Mouse (Mus musculus): ENCODE data around the gene Slc26a10. TPM values are rescaled to one million over a fixed set of nuclear protein-coding genes. Genes with fewer than 3 reads are reported as not detected.
"Not testable (repeated sequence)": the region's sequence is repeated elsewhere in the genome, so short reads cannot be mapped to it uniquely, and the experiment has no call there.

Gene Slc26a10
- polyA plus RNA-seq, 1 experiment: 1.2 TPM

GRCm38 (mm10) chr10:127198492-127198891 is 18.0 kb upstream of the Slc26a10 start:
- no peak for DNase-seq (ENCODE audit: low read depth)

- no peak for DNase-seq (ENCODE audit: low read depth)
Measured at GRCm38 (mm10) chr10:127197505-127198110, 17.2 kb upstream of the Slc26a10 start.

- DNase-seq (ENCODE audit: low read depth): no peak
Measured at GRCm38 (mm10) chr10:127197104-127197503, 16.7 kb upstream of the Slc26a10 start.

DNA sequence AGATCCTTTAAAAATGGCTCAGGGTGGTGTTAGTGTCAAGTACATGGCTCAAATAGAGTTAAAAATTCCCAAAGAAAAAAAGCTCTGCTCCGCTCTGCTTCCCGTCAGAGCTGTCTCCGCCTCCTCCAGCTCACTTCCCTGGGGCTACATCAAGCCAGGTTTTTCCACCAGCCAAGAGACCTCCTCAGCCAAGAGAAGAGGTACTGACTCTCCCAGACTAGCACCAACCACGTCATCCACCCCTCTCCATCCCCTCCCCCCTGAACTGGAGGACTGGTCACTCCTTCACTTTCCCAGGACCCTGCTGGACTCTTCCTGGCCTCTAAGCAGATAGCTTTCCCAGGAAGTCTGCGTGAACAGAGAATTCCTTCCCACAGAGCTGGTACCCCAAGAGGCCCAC is 15.9 kb upstream of the Slc26a10 start:
- DNase-seq (ENCODE audit: low read depth): no peak

DNA sequence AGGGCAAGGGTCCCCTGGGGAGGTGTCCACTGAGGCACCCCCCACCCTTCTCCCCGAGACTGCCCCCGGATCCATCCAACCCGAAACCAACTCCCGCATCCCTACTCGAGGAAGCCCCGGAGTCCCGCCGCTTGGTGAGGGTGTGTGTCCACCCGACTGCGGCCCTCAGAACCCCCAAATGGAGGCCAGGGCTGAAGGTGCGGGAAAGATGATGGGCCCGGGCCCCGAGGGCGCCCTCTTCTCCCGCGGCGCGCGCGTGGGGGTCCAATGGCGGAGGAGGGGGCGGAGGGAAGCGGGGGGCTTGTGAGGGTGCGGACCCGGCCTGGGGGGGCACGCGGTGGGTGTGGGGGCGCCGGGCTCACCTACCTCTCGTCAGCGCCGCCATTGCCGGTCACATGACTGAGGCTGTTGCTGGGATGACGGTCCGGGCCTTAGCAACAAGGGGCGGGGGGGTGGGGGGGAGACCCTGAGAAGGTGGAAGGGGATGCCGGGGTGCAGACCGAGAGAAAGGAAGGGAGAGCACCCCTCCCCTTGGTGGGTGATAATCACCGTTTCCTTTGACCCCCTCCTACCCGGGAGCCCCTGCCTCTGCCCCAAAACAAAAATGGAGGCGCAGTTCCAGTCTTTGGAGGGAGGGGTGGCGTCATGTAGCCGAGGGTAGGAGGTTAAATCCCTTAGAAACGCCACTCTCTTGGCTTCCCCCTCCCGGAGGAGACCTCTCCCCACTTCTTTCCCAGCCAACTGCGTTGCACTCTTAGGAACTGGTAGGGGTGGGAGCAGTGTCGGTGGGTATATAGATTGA is 15.1 kb upstream of the Slc26a10 start, which contains the start of gene Dtx3:
Gene Dtx3 (minus strand): TSS at position 401 of the 802 bp plus-strand sequence.
- no peak for DNase-seq (ENCODE audit: low read depth)

GRCm38 (mm10) chr10:127194428-127195327 is 14.2 kb upstream of the Slc26a10 start:
- DNase-seq (ENCODE audit: low read depth): no peak

DNA sequence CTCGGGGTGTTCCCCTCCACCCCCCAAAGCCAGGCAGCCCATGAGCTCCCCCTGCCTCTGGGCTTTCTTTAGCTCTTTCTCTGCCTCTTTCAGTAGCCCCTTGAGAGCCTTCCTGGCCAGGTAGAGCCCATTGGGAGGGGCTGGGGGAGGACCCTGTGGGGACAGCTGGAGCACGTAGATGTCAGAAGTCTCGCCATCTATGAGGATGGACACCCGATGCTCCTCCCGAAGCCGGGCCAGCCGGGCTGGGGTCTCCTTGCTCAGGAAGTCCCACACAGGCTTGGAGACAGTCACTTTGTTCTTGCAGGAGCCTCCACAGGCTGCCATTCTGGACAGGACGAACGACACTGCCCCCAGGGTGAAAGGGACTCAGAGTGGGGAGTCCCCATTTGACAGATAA is 12.6 kb upstream of the Slc26a10 start:
- DNase-seq (ENCODE audit: low read depth): no peak

GRCm38 (mm10) chr10:127192057-127192328 is 11.5 kb upstream of the Slc26a10 start:
- DNase-seq (ENCODE audit: low read depth): not testable (repeated sequence)

DNA sequence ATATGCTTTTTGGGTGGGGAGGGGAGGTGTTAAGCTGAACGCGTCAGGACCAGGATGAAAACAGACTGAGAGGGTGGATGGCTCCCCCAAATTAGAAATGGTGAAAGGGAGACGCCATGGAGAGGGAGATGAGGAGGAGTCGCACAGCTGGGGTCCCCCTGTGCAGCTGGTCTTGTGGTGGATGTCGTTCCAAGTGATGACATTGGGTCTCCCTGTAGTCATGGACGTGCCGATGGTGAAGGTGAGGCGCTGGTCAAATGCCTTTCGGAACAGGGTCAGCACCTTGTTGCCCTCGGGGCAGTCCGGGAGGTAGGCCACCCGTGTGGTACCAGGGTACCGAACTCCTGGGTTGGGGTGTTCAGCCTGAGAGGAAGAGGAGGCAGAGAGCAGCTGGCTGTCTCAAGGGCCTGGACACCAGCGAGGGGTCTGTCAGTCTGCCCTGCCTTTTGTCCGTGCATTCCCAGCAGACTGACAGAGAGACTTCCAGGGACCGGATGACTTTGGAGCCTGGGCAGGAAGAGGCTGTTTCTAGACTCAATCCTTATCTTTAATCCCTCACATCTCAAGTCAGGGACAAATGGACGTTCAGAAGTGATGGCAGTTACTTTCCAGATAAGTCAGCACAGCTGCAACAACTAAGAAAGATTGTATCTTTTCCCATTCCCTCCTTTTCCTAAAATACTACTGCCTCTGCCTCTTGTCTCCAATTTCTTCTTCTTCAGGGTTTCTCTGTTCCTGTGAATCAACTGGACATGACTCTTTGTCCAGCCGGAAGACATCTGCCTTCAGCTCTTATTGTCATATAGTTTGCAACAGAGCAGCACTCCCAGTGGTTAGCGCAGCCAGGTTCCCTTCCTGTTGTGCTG is 11.0 kb upstream of the Slc26a10 start:
- DNase-seq (ENCODE audit: low read depth): no peak

- no peak for DNase-seq (ENCODE audit: low read depth)
Measured at GRCm38 (mm10) chr10:127190398-127191190, 10.1 kb upstream of the Slc26a10 start.

DNA sequence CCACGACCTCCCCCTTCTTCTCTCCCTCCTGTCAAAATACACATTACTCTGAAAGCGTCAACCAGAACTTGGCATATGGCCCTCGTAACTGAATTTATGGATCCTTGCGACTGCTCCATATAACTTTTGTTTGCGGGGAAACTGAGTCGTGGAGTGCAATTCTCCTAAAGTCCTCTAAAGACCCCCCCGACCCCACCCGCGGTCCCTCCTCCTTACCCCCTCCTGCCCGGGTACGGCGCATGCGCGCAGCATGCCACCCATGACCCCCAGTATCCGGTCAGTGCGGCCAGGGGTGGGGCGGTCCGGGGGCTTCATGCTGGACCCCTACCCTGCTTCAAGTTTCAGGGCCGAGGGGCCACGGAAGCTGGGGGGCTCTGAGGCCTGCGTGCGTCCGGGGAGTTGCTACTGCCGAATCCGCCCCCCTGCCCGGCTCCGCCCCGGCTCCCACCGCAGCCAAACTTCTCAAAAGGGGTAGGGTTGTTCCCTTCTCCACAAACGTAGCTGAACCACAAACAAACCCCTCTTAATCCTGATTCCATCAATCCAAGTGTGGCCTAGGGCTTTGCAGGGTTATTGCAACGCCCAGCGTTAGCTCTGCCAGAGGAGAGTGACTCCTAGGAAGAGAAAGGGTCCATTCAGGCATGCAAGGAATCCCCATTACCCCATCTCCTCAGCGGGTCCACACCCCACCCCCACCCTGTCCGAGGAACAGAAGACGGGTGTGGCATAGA is 9.4 kb upstream of the Slc26a10 start, which contains the start of gene Arhgef25:
Gene Arhgef25 (minus strand): TSS at position 433 of the 731 bp plus-strand sequence.
- DNase-seq (ENCODE audit: low read depth): no peak

DNA sequence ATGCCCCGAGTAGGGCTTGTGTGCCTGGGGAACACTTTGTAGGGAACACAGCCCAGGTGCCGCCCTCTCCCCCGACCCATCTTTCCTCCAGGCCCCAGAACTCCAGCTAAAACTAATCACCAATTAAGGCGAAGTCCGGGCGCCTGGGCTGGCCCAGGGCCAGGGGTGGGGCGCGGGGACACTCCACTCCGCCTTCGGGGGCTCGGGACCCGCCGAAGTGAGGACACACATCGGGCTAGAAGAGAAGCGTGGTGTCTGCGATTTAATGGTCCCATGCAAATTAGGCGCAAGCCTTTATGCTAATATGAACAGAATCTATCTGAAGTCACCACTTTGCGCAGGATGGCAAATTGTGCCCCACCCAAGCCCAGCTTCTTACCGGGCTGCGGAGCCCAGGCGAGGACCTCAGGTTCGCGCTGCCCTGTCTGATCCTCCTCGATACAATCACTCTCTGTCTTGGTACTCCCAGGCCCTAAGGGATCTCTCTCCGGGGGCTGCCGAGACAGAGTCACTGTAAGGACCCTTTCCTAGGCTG is 8.7 kb upstream of the Slc26a10 start:
- DNase-seq (ENCODE audit: low read depth): no peak

DNA sequence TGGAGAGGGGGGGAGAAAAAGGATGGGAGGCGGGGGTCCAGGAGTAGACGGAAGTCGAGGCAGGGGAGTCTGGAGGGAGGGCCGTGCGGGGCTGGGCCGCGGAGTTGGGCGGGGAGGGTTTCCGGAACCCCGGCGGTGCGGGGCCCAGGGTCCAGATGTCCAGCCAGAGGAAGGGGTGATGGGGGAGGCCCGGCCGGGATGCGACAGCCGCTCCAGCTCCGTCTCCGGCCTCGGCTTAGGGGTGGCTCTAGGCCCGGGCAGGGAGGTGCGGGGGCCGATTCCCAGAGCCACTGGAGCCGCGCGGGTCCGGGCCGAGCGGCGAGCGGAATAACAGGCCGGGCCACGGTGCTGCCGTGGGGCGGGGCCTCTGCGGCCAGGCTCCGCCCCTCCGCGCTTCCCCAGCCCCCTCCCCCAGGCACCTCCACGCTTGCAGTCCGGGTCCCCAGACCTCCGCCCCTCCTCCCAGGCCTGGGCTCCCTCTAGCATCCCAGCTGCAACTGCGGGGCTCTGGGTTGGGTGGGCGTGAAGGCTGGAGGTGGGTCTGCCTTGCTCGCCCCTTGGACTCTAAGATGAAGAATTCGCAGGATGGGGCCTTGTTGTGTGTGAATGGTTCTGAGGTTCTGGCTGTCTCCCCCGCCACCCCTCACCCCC is 8.1 kb upstream of the Slc26a10 start:
- DNase-seq (ENCODE audit: low read depth): no peak

- DNase-seq (ENCODE audit: low read depth): no peak
Measured at GRCm38 (mm10) chr10:127188079-127188453, 7.6 kb upstream of the Slc26a10 start.

- no peak for DNase-seq (ENCODE audit: low read depth)
Measured at GRCm38 (mm10) chr10:127187371-127188078, 7.1 kb upstream of the Slc26a10 start.

DNA sequence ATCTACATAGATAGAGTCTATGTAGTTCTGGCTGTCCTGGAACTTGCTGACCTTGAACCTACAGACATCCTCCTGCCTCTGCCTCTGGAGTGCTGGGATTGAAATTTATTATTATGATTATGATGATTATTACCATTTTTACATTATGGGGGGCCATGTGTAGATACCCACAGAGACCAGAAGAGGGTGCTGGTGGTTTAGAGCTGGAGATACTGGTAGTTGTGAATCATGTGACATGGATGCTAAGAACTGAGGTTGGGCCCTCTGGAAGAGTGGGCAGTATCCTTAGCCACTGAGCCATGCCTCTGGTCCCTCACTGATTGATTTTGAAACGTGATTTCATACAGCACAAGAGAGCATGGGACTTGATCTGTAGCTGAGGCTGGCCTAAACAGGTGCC is 6.0 kb upstream of the Slc26a10 start:
- DNase-seq (ENCODE audit: low read depth): no peak

DNA sequence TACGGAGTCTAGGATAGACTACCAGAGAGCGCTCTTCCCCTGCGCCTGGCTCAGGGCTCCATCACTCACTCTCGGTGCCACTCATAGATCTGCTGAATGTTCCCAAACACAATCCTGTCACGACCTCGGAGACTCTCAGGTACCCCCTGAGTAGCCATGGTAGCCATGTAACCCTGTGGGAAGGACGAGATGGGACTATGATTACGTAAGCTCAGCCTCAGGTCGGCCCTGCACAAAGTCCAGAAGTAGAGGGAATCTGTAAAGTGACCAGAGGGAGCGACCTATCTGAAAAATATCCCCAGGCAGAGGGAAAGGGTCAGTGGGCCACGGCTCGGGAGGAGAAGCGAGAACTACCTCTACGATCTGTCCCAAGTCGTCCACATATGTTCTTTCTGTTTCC is 5.1 kb upstream of the Slc26a10 start:
- DNase-seq (ENCODE audit: low read depth): no peak

- no peak for DNase-seq (ENCODE audit: low read depth)
Measured at GRCm38 (mm10) chr10:127185101-127185500, 4.7 kb upstream of the Slc26a10 start.

DNA sequence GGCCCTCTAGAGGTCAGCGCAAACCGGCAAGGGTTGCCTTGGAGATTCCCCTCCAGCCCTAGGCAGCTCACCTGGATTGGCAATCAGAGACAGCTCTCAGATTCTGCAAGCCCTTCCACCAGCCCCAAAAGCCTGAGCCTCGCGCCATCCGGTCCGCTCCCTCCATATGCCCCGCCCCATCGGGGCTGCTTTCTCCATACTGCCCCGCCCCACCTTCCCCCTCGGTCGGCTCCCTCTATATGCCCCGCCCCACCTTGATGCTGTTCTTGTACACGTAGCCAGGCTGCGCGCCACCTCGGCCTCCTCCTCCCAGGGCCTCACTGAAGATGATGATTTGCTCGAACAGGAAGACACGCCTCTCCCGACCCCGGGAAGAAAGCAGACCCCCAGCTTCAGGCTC is 3.3 kb upstream of the Slc26a10 start:
- no peak for DNase-seq (ENCODE audit: low read depth)
